Mouse (Mus musculus) left cerebral cortex, postnatal 36 days (tissue): ENCODE measurements at regions not wholly inside any gene's neighbourhood (a gene's known extent, or its start where the extent isn't known, plus 50 kb on each side); places are given as distances from the start of the nearest gene placed in this dataset.

ENCODE experiments used
- DNase-seq, 2 experiments: peaks; one replicate each; pipeline ENCODE4 v3.0.0; 2021 to 2022; ENCODE audit warnings: low spot score in 2 of 2, mixed read lengths in 1 of 2
- intact Hi-C: fragments of 180-260 bp; cut with DNase I; formaldehyde crosslinking; loops from one replicate; pipeline ENCODE4 v1.15.1; 2025

DNA sequence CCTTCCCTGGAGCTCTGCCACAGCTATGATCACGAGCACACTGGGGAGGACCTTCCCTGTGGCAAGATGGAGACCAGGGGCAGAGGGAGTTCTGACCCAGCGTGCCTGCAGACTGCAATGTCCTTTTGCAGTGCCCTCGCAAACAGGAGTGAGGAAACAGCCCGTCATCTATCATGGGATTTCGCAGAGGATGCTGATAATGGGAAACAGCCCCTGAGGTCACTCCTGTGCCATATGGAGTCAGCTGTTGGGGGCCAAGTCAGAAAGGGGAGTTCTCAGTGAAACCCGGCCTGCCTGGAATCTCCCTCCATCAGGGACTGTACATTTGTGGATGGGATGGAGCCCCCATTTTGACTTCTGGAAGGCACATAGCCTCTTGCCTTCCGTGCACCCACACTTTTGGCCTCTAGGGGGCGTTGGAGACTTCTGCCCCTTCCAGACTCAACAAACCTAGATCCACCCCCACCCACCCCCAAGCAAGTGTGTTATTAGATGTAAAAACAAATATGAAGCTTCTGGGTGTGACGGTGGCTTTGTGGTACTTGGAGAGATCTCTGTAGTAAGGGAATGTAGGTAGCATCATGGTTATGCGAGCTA is 98.1 kb downstream of the Kdr start:
- intact Hi-C loops: no loop called here
- DNase-seq: no peak

DNA sequence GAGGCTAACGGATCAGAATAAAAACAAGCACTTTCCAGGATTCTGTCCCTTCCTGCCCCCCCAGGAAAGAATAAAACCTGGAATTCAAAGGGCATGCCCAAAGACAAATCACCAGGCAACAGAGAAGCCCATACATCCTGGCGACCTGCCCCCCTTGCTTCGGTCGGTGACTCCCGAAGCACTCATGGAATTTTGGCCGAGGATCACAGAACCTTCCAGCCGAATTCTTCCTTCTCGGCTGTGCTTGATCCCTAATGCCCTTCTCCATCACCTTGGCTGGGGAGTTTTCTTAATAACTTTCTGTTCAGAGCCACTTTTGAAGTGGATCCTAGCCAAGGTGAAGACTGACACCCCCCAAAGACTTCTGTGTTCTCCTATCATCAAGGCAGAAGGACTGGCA is 99.9 kb downstream of the Kdr start:
- intact Hi-C loops: loop anchor here (10.0 kb wide), 1 partner anchor 136 kb away; no protein-coding TSS in a partner anchor
- DNase-seq: no peak

GRCm38 (mm10) chr5:75877609-75877971 is 100.7 kb downstream of the Kdr start:
- intact Hi-C loops: loop anchor here (10.0 kb wide), 1 partner anchor 137 kb away; no protein-coding TSS in a partner anchor
- no peak for DNase-seq

DNA sequence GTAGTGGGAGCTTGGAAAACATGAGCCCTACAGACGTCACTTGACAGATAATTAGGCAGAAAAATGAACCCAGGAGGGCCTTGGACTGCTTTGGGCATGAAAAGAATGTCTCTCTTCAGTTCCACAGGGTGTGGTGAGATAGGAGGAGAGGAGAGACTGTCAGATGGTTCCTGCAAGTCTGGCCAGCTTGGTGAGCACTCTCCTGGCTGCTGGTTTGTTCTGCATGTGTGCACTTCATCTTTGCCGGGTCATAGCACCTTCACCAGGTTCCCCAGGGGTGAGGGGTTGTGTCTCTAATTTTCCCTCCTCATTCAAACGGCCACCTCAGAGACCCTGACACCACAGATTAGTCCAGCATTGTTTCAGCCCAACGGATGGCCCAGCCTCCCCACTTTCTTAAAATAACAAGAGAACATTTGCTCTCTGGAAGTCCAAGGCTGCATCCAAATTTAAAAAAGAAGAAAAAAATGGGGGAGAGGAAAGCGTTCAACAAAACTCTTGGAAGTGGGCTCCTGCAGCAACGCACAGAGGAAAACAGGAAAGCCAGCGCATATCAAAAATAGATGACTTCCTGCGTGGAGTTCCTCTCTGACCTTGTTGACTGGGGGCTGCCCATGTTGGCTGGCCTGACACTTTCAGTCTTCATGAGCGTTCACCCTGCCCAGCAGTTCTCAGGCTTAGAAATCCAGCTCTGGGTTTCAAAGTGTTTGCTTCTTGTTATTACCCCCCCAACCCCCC is 101.2 kb downstream of the Kdr start:
- no peak for DNase-seq
- intact Hi-C loops: loop anchor here (10.0 kb wide), 1 partner anchor 138 kb away; no protein-coding TSS in a partner anchor

DNA sequence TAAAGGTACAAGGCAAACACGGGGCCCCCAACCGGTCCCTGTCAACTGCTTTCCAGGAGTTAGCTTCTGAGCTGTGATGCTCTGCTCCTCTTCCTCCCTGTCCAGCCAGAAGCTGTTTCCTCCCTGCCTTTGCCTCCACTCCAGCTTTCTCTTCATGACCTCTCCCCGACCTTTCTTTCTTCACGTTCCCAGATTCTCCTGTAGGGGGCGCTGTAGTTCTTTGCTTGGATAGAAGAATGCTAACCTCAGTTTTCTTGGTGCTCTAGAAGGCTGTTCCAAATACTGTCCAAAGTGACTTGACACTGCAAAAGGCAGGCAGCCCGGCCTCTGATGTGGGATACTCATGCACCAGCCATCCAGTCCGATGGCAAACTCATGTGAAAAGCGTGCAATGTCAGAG is 107.1 kb downstream of the Kdr start:
- intact Hi-C loops: loop anchor here (10.0 kb wide), 1 partner anchor 144 kb away; no protein-coding TSS in a partner anchor
- peak; percentile 39 to 61 for DNase-seq

GRCm38 (mm10) chr5:75870666-75871065 is 107.6 kb downstream of the Kdr start:
- DNase-seq: no peak
- intact Hi-C loops: loop anchor here (10.0 kb wide), 1 partner anchor 144 kb away; no protein-coding TSS in a partner anchor

GRCm38 (mm10) chr5:75869535-75869934 is 108.7 kb downstream of the Kdr start:
- DNase-seq: no peak
- intact Hi-C loops: loop anchor here (10.0 kb wide), 1 partner anchor 545 kb away; no protein-coding TSS in a partner anchor

- intact Hi-C loops: loop anchor here (10.0 kb wide), 1 partner anchor 550 kb away; no protein-coding TSS in a partner anchor
- DNase-seq: no peak
Measured at GRCm38 (mm10) chr5:75865096-75865495, 113.2 kb downstream of the Kdr start.

GRCm38 (mm10) chr5:75863358-75863757 is 114.9 kb downstream of the Kdr start:
- DNase-seq: no peak
- intact Hi-C loops: loop anchor here (2.0 to 10.0 kb wide), 2 partner anchors 255 to 551 kb away; no protein-coding TSS in a partner anchor

- intact Hi-C loops: loop anchor here (2.0 to 10.0 kb wide), 2 partner anchors 256 to 552 kb away; no protein-coding TSS in a partner anchor
- peak; percentile 49 to 66 for DNase-seq
Measured at GRCm38 (mm10) chr5:75862630-75862991, 115.6 kb downstream of the Kdr start.

GRCm38 (mm10) chr5:75861916-75862629 is 116.2 kb downstream of the Kdr start:
- intact Hi-C loops: loop anchor here (2.0 to 10.0 kb wide), 2 partner anchors 257 to 553 kb away; no protein-coding TSS in a partner anchor
- no peak for DNase-seq

- no peak for DNase-seq
- intact Hi-C loops: loop anchor here (10.0 kb wide), 2 partner anchors 475 to 515 kb away; no protein-coding TSS in a partner anchor
Measured at GRCm38 (mm10) chr5:75859316-75859836, 118.9 kb downstream of the Kdr start.

GRCm38 (mm10) chr5:75850855-75851254 is 127.4 kb downstream of the Kdr start:
- intact Hi-C loops: loop anchor here (10.0 kb wide), 2 partner anchors 466 to 506 kb away; no protein-coding TSS in a partner anchor
- DNase-seq: no peak

GRCm38 (mm10) chr5:75847966-75848365 is 130.3 kb downstream of the Kdr start:
- intact Hi-C loops: no loop called here
- DNase-seq: no peak

DNA sequence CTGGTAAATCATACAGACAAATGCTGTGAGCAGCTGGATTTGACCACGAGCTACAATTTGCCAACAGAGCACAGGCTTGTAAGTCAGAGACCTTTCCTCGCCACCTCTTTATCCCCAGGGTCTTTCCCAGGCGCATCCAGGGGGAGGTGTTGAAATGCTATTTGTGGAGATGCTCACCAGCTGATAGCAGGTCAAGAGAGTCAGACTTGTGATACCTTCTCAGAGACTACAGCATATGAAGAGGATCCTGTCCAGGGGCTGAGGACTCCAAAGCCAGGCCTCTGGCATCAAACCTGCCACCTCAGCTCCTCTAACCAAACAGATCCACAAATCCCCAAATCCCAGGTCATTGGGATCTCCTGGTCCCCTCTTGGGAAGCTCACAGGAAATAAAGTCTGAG is 130.9 kb downstream of the Kdr start:
- intact Hi-C loops: no loop called here
- DNase-seq: no peak

DNA sequence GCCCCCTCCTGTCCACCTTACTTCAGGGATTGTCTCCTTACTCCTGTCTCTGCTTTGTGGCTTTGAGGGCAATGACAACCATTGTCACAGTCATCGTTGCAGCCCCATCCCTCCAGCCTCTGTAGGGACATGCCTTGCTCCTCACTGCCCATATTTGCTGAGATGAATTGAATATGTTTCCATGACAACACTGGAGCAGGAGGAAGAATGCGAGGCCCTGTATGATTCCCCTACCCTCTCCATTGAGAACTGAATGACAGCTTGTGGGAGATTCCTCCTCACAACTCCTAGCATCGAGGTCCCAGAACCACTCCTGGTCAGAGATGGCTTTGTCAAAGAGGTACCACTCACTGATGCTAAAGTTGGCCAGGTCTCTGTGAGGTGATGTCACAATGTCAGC is 132.2 kb downstream of the Kdr start:
- DNase-seq: no peak

DNA sequence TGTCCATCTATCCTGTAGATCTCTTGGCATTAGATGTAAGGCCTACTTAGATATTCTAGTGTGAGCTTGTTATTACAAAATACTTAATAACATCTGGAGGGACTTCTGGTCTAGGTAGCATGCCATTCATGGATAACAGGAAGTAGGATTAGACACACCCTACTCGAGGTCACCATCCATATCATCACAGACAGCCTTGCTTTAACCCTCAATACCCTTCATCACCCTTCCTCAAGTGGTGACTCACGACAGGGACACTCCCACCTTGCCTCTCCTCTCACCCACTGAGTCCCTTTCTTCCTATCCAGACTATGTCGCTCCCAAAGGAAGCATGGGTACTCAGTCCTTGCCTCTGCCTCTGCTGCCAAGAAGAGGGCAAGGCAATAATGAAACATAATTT is 134.5 kb downstream of the Kdr start:
- intact Hi-C loops: no loop called here

More for the DNA sequence above, 132.2 kb downstream of the Kdr start:
- intact Hi-C loops: no loop called here

GRCm38 (mm10) chr5:75840421-75840820 is 137.8 kb downstream of the Kdr start:
- intact Hi-C loops: no loop called here
- DNase-seq: no peak

More for the DNA sequence above, 134.5 kb downstream of the Kdr start:
- DNase-seq: no peak

DNA sequence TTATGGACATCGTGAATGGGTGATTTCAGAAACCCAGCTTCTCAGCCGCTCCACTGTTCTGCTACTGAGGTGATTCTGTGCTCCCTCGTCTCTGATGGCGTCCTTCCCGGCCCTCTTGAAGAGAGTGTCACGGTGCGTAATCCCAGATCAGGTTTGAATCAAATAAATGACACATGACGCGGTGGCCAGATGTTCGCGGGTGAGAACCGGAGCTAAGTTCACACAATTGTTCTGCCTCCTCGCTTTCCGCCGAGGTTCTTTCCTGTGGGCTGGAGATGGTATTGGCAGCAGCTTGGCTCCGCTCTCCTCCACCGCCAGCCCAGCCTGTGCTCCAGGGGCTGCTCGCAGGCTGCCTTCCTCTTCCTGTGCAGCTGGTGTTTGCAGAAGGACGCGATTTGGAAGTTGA is 142.7 kb downstream of the Kdr start:
- intact Hi-C loops: no loop called here
- DNase-seq: peak; percentile 21 to 27
